Mouse (Mus musculus): ENCODE measurements around the gene Cops4. TPM values are rescaled to one million over a fixed set of nuclear protein-coding genes. Genes with fewer than 3 reads are reported as not detected.
A peak's percentile ranks its signal among the peaks of the same experiment; 100 is the strongest.

Gene Cops4
- polyA plus RNA-seq, 1 experiment from 2014 or later: 165 TPM

GRCm38 (mm10) chr5:100551952-100552351, 33.8 kb downstream of the Cops4 start:
- ATAC-seq (ENCODE audit: low read depth): no peak
- no peaks in the 10 kb centered on the region for H3K27me3 ChIP-seq (ENCODE audit: control insufficient read depth, insufficient read depth, low read depth, low read length)
- H3K4me3 ChIP-seq (ENCODE audit: low read length): no peak overlapping the region
- 50% methylated on average over 2 of the region's 2 CpGs for WGBS
- H3K36me3 ChIP-seq (ENCODE audit: control insufficient read depth, insufficient read depth, low read length): peaks cover 15% of the 10 kb centered on the region
- no peaks in the 10 kb centered on the region for H3K9me3 ChIP-seq (ENCODE audit: control insufficient read depth, low read length)
- H3K4me2 ChIP-seq (ENCODE audit: low read depth, low read length): no peak overlapping the region
- H3K27ac ChIP-seq (ENCODE audit: low read length): no peak overlapping the region
- no peak overlapping the region for H3K9ac ChIP-seq (ENCODE audit: low read length)
- no peaks in the 10 kb centered on the region for H3K4me1 ChIP-seq (replicated peaks; ENCODE audit: control insufficient read depth, insufficient read depth, low read length)

DNA sequence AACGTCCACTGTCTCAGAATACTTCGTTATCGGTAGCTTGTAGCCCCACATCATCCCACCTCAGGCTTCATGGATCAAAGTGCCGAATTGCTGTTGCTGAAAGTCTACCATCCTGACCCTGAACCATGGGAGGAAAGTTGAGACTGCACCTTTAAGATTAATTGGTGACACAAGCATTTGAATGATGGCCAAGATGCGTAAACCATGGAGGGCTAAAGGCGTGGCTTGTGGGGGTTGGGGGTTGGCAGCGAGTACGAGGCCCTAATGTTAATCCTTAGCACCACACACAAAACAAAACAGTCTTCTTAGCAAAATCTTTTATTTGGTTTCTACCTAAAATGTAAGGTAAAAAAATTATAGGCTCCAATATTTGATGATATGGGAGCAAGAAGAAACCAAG, 35.3 kb downstream of the Cops4 start:
- Histone ChIP-seq H3K27me3 (ENCODE audit: control insufficient read depth, insufficient read depth, low read depth, low read length) (no peaks in the 10 kb centered on the region), H3K36me3 (ENCODE audit: control insufficient read depth, insufficient read depth, low read length) (peaks cover 11% of the 10 kb centered on the region), H3K9ac (ENCODE audit: low read length) (no peak overlapping the region), H3K4me2 (ENCODE audit: low read depth, low read length) (no peak overlapping the region), H3K4me1 (replicated peaks; ENCODE audit: control insufficient read depth, insufficient read depth, low read length) (no peaks in the 10 kb centered on the region), H3K9me3 (ENCODE audit: control insufficient read depth, low read length) (no peaks in the 10 kb centered on the region), H3K4me3 (ENCODE audit: low read length) (no peak overlapping the region), H3K27ac (ENCODE audit: low read length) (no peak overlapping the region)
- 51% methylated on average over 8 of the region's 8 CpGs for WGBS
- no peak for ATAC-seq (ENCODE audit: low read depth)

DNA sequence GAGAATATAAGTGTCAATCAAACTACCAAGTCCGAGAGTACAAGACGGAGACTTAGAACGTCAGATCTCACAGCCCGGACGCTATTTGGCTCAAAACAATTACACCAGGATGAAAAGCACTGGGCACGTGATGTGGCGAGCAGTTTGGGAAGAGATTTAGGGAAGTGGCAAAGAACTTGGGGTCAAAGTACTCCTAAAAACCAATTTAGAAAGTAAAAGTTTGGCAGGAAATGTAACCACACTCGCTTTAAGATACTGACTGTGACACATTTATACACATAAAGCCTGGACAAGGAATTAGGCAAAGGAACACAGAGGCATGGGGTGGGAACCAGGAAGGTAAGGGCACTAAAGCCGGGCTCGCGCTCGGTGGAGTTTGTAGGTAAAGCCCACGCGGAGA, 38.9 kb downstream of the Cops4 start:
- Histone ChIP-seq H3K9me3 (ENCODE audit: control insufficient read depth, low read length) (no peaks in the 10 kb centered on the region), H3K4me1 (replicated peaks; ENCODE audit: control insufficient read depth, insufficient read depth, low read length) (no peaks in the 10 kb centered on the region), H3K27ac (ENCODE audit: low read length) (no peak overlapping the region), H3K4me2 (ENCODE audit: low read depth, low read length) (no peak overlapping the region), H3K4me3 (ENCODE audit: low read length) (no peak overlapping the region), H3K36me3 (ENCODE audit: control insufficient read depth, insufficient read depth, low read length) (no peaks in the 10 kb centered on the region), H3K9ac (ENCODE audit: low read length) (no peak overlapping the region), H3K27me3 (ENCODE audit: control insufficient read depth, insufficient read depth, low read depth, low read length) (no peaks in the 10 kb centered on the region)
- no peak for ATAC-seq (ENCODE audit: low read depth)
- 67% methylated on average over 14 of the region's 14 CpGs for WGBS

- Histone ChIP-seq H3K9ac (ENCODE audit: low read length) (no peak overlapping the region), H3K36me3 (ENCODE audit: control insufficient read depth, insufficient read depth, low read length) (no peaks in the 10 kb centered on the region), H3K27me3 (ENCODE audit: control insufficient read depth, insufficient read depth, low read depth, low read length) (no peaks in the 10 kb centered on the region), H3K4me3 (ENCODE audit: low read length) (no peak overlapping the region), H3K27ac (ENCODE audit: low read length) (no peak overlapping the region), H3K4me1 (replicated peaks; ENCODE audit: control insufficient read depth, insufficient read depth, low read length) (no peaks in the 10 kb centered on the region), H3K4me2 (ENCODE audit: low read depth, low read length) (no peak overlapping the region), H3K9me3 (ENCODE audit: control insufficient read depth, low read length) (no peaks in the 10 kb centered on the region)
- no peak for ATAC-seq (ENCODE audit: low read depth)
- WGBS: 61% methylated on average over 9 of the region's 9 CpGs
Measured at GRCm38 (mm10) chr5:100557537-100557936, 39.4 kb downstream of the Cops4 start.

GRCm38 (mm10) chr5:100558783-100559182, 40.7 kb downstream of the Cops4 start:
- H3K4me1 ChIP-seq (replicated peaks; ENCODE audit: control insufficient read depth, insufficient read depth, low read length): no peaks in the 10 kb centered on the region
- H3K27me3 ChIP-seq (ENCODE audit: control insufficient read depth, insufficient read depth, low read depth, low read length): no peaks in the 10 kb centered on the region
- no peaks in the 10 kb centered on the region for H3K36me3 ChIP-seq (ENCODE audit: control insufficient read depth, insufficient read depth, low read length)
- H3K9ac ChIP-seq (ENCODE audit: low read length): no peak overlapping the region
- no peak overlapping the region for H3K27ac ChIP-seq (ENCODE audit: low read length)
- 78% methylated on average over 3 of the region's 3 CpGs for WGBS
- ATAC-seq (ENCODE audit: low read depth): no peak
- no peak overlapping the region for H3K4me3 ChIP-seq (ENCODE audit: low read length)
- H3K9me3 ChIP-seq (ENCODE audit: control insufficient read depth, low read length): no peaks in the 10 kb centered on the region
- no peak overlapping the region for H3K4me2 ChIP-seq (ENCODE audit: low read depth, low read length)

DNA sequence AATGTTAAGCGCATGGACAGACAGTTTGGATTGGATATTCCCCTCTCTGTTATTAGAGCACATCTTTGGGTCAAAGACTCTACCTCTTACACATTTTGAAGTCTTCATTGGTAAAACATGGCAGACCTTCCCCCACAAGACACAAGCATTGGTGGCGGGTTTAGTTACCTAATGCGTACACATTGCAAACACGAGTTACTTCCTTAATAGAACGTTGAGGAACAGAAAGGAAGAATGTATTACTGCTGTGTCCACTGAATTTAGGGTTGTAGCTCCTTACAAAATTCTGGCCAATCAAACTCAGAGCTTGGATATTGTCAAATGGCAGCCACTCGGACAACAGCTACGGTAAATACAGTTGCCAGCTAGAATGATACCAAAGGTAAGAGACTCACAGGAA, 41.2 kb downstream of the Cops4 start:
- Histone ChIP-seq H3K4me3 (ENCODE audit: low read length) (no peak overlapping the region), H3K27ac (ENCODE audit: low read length) (no peak overlapping the region), H3K27me3 (ENCODE audit: control insufficient read depth, insufficient read depth, low read depth, low read length) (no peaks in the 10 kb centered on the region), H3K4me2 (ENCODE audit: low read depth, low read length) (no peak overlapping the region), H3K4me1 (replicated peaks; ENCODE audit: control insufficient read depth, insufficient read depth, low read length) (no peaks in the 10 kb centered on the region), H3K9me3 (ENCODE audit: control insufficient read depth, low read length) (no peaks in the 10 kb centered on the region), H3K9ac (ENCODE audit: low read length) (no peak overlapping the region), H3K36me3 (ENCODE audit: control insufficient read depth, insufficient read depth, low read length) (no peaks in the 10 kb centered on the region)
- 93% methylated on average over 7 of the region's 7 CpGs for WGBS
- ATAC-seq (ENCODE audit: low read depth): no peak

- no peak overlapping the region for H3K27ac ChIP-seq (ENCODE audit: low read length)
- H3K9ac ChIP-seq (ENCODE audit: low read length): no peak overlapping the region
- H3K4me1 ChIP-seq (replicated peaks; ENCODE audit: control insufficient read depth, insufficient read depth, low read length): peaks cover 6% of the 10 kb centered on the region
- no peaks in the 10 kb centered on the region for H3K9me3 ChIP-seq (ENCODE audit: control insufficient read depth, low read length)
- H3K36me3 ChIP-seq (ENCODE audit: control insufficient read depth, insufficient read depth, low read length): no peaks in the 10 kb centered on the region
- H3K4me3 ChIP-seq (ENCODE audit: low read length): no peak overlapping the region
- no peak overlapping the region for H3K4me2 ChIP-seq (ENCODE audit: low read depth, low read length)
- ATAC-seq (ENCODE audit: low read depth): no peak
- no peaks in the 10 kb centered on the region for H3K27me3 ChIP-seq (ENCODE audit: control insufficient read depth, insufficient read depth, low read depth, low read length)
- 81% methylated on average over 9 of the region's 9 CpGs for WGBS
Measured at GRCm38 (mm10) chr5:100562702-100563101, 44.6 kb downstream of the Cops4 start.

DNA sequence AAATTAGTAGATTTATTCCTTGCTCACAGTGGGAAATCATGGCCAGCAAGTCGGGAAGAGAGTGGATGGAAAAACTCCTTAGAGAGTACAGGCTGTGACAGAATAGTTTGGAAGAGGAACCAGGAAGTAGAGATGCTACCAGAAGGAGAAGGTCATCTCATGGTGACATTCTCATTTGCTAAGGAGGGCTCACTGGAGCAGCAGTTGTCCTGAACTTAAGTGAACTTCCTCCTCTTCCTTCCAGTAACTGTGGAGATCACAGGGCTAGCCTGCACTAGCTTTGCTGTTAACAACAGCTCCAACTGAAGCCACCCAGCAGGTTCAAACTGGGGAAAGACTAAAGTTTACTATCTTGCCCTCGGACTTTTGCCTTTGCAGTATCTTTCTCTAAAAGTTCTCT, 48.7 kb downstream of the Cops4 start:
- 60% methylated on average over 2 of the region's 2 CpGs for whole genome bisulfite sequencing
- Histone ChIP-seq H3K4me3 (ENCODE audit: low read length) (no peak overlapping the region), H3K9me3 (ENCODE audit: control insufficient read depth, low read length) (no peaks in the 10 kb centered on the region), H3K36me3 (ENCODE audit: control insufficient read depth, insufficient read depth, low read length) (no peaks in the 10 kb centered on the region), H3K9ac (ENCODE audit: low read length) (no peak overlapping the region), H3K4me2 (ENCODE audit: low read depth, low read length) (no peak overlapping the region), H3K4me1 (replicated peaks; ENCODE audit: control insufficient read depth, insufficient read depth, low read length) (peaks cover 16% of the 10 kb centered on the region), H3K27ac (ENCODE audit: low read length) (peak overlapping the region; percentile 41; the same call in 1 of the 2 replicates), H3K27me3 (ENCODE audit: control insufficient read depth, insufficient read depth, low read depth, low read length) (no peaks in the 10 kb centered on the region)
- no peak for ATAC-seq (ENCODE audit: low read depth)

DNA sequence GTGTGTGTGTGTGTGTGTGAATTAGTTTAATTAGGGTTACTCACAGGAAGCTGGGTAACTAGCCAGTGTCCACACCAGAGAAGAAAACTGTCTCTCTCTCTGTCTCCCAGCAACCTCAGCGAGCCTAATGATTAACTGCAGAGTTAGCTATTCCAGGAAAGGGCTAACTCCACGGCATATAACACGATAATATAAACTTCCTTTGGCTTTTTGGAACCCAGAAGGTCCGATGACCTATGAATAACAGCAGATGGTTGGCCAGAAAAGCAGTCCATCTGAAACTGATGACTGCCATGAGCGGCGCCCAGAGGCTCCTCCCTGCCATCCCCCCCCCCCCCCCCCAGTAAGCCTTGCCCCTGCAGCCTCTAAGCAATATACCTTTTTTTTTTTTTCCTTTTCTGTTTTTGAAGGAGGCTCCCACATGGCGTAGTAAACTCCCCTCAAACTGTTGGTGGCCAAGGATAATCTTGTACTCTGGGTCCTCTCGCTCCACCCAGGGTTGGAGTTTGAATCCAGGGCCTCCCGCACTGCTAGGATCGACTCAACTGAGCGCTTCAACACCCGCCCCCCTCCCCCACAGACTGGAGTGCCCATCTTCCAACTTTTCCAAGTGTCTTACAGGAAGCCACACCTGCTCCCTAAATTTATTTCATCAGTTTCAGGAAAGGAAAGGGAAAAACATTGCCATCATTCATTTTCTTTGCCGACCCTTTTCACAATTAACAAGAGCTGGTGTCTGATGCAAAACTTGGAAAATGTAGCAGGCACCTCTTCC, 49.3 kb downstream of the Cops4 start:
- H3K27ac ChIP-seq (ENCODE audit: low read length): peak overlapping the region; percentile 45; the same call in 1 of the 2 replicates
- H3K9ac ChIP-seq (ENCODE audit: low read length): no peak overlapping the region
- H3K4me1 ChIP-seq (replicated peaks; ENCODE audit: control insufficient read depth, insufficient read depth, low read length): peaks cover 16% of the 10 kb centered on the region
- H3K9me3 ChIP-seq (ENCODE audit: control insufficient read depth, low read length): no peaks in the 10 kb centered on the region
- no peaks in the 10 kb centered on the region for H3K27me3 ChIP-seq (ENCODE audit: control insufficient read depth, insufficient read depth, low read depth, low read length)
- 31% methylated on average over 13 of the region's 13 CpGs for WGBS
- no peak overlapping the region for H3K4me3 ChIP-seq (ENCODE audit: low read length)
- peak overlapping the region; percentile 36 for H3K4me2 ChIP-seq (ENCODE audit: low read depth, low read length)
- H3K36me3 ChIP-seq (ENCODE audit: control insufficient read depth, insufficient read depth, low read length): no peaks in the 10 kb centered on the region
- ATAC-seq (ENCODE audit: low read depth): peak; percentile 76
